Mouse (Mus musculus) induced T-regulatory cell, adult 2 months (primary cell): ENCODE data around the gene Dcun1d2.

Experiments used
- DNase-seq: peaks from one replicate; pipeline ENCODE4 v3.0.0-alpha.2; 2012; ENCODE audit warnings: low read depth

Gene Dcun1d2

DNA sequence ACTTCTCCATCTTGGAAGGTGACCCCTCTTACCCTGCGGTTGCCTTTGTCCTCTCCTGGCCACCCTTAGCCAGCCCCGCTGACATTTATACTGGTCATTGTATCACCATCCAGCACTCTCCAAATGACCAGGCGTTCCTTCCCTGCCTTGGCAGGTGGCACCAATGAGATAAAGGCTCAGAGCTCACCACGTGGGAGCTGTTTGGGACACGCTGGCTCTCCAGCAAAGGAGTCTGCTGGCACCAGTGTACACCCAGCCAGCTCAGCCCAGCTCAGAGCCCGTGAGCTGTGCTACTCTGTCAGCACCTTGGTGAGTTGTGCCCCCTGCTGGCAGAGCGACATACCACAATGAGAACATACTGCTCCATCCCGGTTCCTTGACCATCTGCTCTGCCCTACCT is 33.9 kb downstream of the Dcun1d2 start, which contains the start of gene Adprhl1:
Adprhl1 (minus strand) TSS at position 144 of the 400 bp plus-strand sequence.
- DNase-seq, result peak; percentile 72

- DNase-seq, result no peak
Measured at GRCm38 (mm10) chr8:13253413-13253812, 34.5 kb downstream of the Dcun1d2 start.

- DNase-seq, result no peak
Measured at GRCm38 (mm10) chr8:13252837-13253236, 35.1 kb downstream of the Dcun1d2 start.

- DNase-seq, result no peak
Measured at GRCm38 (mm10) chr8:13244343-13244880, 43.5 kb downstream of the Dcun1d2 start.

DNA sequence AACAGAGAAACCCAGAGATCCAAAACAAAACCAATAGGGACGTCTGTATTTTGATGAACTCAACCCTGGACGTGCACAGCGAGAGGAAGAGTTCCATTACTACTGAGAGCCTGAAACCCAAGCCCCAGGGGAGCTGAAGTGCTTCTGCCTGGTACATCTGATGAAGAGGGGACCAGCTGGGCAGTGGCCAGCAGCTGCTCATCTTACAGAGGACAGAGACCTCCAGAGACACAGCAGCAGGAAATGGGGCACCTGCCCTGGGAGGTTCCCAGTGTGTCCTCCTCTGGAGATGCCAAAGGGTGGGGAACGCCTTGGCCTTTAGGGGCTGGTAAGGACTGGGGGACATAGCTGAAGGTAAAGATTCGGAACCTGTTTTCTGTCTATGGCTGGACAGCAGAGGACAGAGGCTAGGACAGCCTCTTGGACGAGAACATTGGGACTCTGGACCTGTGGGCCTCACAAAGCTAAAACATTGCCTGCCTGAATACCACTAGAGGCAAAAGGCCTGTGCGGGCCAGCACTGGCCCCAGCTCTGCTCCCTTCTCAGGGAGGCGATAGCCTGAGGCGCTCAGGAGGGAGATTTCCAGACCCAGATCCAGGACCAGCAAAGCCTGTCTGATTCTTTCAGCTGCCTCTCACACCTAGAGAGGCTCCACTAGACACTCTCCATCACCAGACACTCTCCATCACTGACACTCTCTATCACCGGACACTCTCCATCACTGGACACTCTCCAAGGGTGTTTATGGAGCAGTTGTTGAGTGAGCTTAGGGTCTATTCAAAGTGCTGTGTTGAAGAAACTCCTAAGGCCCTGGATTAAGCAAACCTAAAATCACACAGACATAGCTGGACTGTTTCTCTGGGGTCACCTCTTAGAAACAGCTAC is 44.7 kb downstream of the Dcun1d2 start:
- DNase-seq, result no peak

GRCm38 (mm10) chr8:13240691-13241090 is 47.2 kb downstream of the Dcun1d2 start:
- no peak for DNase-seq

GRCm38 (mm10) chr8:13240055-13240454 is 47.9 kb downstream of the Dcun1d2 start:
- no peak for DNase-seq

DNA sequence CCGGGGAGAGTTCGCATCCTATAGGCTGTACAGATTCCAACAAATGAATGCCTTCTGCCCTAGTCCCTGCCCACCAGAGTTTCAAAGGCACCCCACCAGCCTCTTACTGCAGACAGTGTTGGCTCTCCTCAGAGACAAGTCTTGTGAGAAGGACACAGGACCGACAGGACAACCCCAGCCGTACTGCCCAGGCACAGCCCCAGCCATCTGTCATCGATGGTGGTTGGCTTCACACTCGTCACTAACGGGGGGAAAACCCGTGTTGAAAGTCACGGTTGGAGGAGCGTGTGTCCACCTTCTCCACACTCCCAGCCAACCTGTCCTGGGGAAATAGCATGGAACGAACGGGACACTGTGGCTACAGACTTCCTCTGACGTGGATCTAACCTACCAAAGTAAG is 53.1 kb downstream of the Dcun1d2 start:
- no peak for DNase-seq

DNA sequence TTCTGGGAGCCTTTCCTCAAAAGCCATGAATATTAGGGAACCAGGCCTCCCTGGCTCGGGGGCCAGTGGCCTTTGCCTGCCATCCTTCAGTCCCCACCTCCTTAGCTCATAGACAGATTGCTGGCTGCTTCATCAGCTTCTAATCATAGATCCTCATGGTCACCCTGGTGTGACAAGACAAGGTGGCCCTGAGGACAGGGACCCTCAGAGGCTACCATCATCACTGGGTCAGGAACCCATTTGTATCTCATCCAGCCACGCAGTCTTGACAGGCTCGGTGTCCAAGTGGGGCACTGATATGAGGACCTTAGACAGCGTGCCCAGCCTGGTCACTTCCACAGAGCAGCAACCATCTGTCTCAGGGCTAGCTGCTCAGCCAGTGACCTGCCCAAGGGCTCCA is 57.5 kb downstream of the Dcun1d2 start:
- DNase-seq, result no peak

GRCm38 (mm10) chr8:13229802-13230201 is 58.1 kb downstream of the Dcun1d2 start:
- DNase-seq, result no peak

DNA sequence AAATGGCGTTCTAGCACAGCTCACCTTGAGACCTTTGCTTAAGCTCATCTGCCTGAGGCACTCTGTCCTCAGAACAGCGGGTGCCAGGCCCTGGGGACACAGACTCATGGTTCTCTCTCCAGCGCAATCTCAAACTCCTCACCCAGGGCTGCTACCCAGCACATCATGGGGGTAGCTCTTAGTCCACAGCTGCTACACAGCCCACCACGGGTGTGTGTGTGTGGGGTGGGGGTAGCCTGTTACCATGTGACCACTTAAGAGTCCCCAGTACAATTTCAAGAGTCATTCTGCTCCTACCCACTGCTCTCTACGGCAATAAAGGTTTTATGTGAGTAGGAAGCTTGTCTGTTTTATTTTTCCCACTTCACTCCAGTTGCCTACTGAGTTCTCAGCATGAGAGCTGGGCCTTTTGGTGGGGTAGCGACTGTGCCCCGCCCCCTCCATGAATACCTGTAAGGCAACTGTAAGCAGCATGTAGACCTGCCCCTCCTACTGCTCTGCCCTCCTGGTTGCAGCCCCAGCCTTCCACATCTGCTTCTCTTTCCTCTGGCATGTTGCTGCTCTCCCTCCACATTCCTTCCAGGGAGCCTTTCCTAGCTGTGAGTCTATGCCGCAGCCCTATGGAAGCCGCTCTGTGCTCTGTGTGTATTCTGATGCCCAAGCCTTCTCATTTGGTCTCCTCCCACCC is 58.9 kb downstream of the Dcun1d2 start:
- no peak for DNase-seq

DNA sequence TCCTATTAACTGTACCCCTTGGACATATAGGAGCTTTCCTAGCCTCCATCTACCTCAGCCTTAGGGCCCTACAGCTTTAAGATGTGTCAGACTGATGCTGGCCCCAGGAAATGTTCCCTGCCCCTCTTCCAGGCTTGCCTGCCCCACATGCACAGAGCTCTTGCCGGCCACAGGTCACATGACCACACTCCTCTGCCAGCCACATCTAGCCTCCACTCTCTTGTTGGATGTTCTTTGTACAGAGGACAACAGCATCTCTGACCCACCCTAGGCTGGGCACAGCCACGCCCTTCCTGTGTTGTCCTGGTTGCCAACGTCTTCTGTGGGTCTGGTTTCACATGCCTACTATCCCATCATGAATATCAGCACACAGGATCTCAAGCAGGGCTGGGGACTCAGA is 60.7 kb downstream of the Dcun1d2 start:
- no peak for DNase-seq

- no peak for DNase-seq
Measured at GRCm38 (mm10) chr8:13226288-13226687, 61.6 kb downstream of the Dcun1d2 start.

- no peak for DNase-seq
Measured at GRCm38 (mm10) chr8:13224426-13224825, 63.5 kb downstream of the Dcun1d2 start.

DNA sequence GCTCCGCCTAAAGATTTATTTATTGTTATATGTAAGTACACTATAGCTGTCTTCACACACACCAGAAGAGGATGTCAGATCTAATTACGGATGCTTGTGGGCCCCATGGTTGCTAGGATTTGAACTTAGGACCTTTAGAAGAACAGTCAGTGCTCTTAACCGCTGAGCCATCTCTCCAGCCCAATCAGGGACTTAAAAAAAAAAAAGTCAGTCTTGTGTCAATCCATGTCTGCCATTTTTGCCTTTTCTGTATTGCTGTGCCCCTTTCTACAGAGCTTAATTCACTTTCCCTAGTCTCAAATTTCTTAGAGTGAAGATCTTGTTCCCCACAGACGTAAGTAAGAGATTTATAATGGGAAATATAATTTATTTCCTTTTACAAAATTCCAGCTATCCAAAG is 69.5 kb downstream of the Dcun1d2 start:
- no peak for DNase-seq

GRCm38 (mm10) chr8:13217986-13218385 is 69.9 kb downstream of the Dcun1d2 start:
- no peak for DNase-seq

GRCm38 (mm10) chr8:13217093-13217492 is 70.8 kb downstream of the Dcun1d2 start:
- no peak for DNase-seq

DNA sequence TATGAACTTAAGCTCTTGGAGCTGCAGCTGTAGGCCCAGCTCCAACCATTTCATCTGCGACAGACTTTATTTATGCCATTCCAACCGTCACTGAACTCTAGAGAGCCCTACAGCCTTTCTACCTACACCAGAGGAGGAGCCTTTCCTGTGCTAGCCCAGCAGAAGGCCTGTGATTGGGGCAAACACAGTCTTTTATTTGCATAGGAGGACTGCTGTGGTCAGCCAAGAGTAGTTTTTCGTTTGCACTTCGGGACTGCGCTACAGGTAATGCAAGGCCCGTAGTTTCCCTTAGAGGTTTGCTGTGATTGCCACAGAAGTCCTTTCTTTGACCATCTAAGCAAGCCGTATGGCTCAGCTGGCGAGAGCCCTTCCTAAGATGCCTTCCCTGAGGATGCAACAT is 71.5 kb downstream of the Dcun1d2 start:
- DNase-seq, result no peak

DNA sequence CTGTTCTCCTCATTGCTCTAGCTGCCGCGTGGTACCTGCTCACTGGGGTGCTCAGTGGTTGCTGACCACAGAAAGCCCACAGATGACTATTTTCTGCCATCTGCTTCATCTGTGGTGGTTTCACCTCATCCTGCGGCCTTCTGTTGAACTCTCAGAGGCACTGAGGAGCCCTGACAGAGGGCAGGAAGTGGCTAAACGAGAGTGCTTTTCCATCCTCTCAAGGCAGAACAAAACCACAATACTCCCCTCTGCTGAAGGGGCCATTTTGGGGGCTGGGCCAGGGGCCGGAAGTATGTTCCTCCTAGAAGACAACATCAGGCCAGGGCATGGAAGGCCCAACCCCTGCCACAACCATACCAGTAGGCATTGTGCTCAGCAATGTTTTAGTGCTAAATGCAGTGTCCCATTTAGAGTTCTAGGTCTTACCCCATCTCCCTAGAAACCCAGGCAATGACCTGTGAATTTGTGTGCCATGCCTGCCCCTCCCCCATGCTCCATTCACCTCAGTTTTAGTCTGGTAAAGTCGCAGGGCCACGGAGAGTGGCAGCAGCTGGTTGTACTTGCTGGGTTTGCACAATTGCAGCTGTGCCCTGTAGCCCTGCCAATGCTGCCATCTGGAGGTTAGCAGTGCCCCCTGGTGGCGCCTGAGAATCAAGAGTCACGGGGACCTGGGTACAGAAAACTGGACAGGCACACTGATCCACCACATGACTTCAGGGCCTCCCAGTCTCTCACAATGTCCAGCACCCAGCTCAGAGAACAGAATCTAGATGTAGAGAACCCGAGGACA is 74.3 kb downstream of the Dcun1d2 start:
- DNase-seq, result peak; percentile 92

- DNase-seq, result no peak
Measured at GRCm38 (mm10) chr8:13209770-13210169, 78.2 kb downstream of the Dcun1d2 start.

- no peak for DNase-seq
Measured at GRCm38 (mm10) chr8:13208627-13209355, 79.1 kb downstream of the Dcun1d2 start.
